Mouse (Mus musculus) E14TG2a.4 (cell line): ENCODE results near the gene Mpdu1.
A peak's percentile ranks its signal among the peaks of the same experiment; 100 is the strongest.

Experiments used
- CTCF ChIP-seq: conservative IDR thresholded peaks from 2 replicates; pipeline ENCODE4 v1.5.1; 2014; ENCODE audit warnings: low read length
- NANOG ChIP-seq: IDR thresholded peaks from 2 replicates; pipeline ENCODE4 v1.6.1; 2014; ENCODE audit warnings: borderline replicate concordance, low read length, mixed read lengths

DNA sequence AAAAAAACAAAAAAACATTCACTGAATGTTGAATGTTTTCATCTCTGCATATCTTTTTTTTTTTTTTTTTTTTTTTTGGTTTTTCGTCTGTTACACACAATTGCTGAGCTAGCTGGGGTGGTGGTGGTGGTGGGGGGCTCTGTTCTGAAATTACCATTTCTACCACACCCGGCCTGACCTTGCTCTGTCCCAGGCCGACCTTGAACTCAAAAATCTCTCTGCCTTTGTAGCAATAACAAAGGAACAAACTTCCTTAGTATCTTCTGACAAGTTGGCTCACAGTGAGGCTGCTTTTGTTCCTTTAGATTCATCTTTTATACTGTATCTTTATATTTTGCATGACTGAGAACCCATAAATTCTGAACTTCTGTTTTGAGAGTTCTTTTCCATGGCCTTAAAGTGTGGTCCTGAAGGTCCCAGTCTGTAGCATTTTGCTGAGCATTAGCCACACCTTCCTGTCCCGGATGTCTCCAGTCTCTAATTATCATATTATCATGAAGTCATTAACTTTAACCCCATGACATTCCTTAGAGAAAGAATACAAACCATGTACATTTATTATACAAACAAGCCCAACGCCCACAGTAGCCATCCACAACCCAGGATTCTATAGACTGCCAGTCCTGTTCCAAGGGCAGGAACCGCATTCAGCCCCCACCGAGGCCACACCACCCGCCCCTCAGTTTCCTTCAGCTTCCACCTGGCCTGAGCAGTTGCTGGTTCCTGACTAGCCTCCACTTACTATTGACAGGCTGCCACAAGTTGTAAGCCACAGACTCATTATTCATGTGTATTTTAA, 41.6 kb upstream of the Mpdu1 start:
- TF ChIP-seq CTCF (no peak), NANOG (peak; percentile 90)
